Mouse (Mus musculus) lung, embryonic 14.5 days (tissue): Measurements from ENCODE around the gene Gm11992. TPM values are rescaled to one million over a fixed set of nuclear protein-coding genes. Genes with fewer than 3 reads are reported as not detected.

Source experiments
- ATAC-seq: fragments of 200-750 bp; cut with Nextera tagmentation; 2 replicates; pipeline ENCODE4 v1.8.0; 2017; ENCODE audit warnings: mild to moderate bottlenecking, moderate TSS enrichment, moderate library complexity; ENCODE audit not compliant: insufficient read depth
- DNase-seq: peaks from one replicate; pipeline ENCODE4 v3.0.0-alpha.2; 2015
- H3K27ac ChIP-seq: fragments of 300-500 bp; sonication (generic); 2 replicates; pipeline ENCODE4 v1.5.1; 2014; ENCODE audit warnings: low read depth, mild to moderate bottlenecking, moderate library complexity
- H3K27me3 ChIP-seq: fragments of 300-500 bp; sonication (generic); 2 replicates; pipeline ENCODE4 v1.6.1; 2014; ENCODE audit warnings: low read length, control low read depth; ENCODE audit not compliant: insufficient read depth
- H3K36me3 ChIP-seq: fragments of 300-500 bp; sonication (generic); 2 replicates; pipeline ENCODE4 v1.6.1; 2014; ENCODE audit warnings: control low read depth; ENCODE audit not compliant: insufficient read depth
- H3K4me1 ChIP-seq: fragments of 300-500 bp; sonication (generic); 2 replicates; pipeline ENCODE4 v1.6.1; 2014; ENCODE audit warnings: antibody characterized with exemption, control low read depth; ENCODE audit not compliant: insufficient read depth
- H3K4me2 ChIP-seq: fragments of 300-500 bp; sonication (generic); 2 replicates; pipeline ENCODE4 v1.6.1; 2014; ENCODE audit warnings: mild to moderate bottlenecking
- H3K4me3 ChIP-seq: fragments of 300-500 bp; sonication (generic); 2 replicates; pipeline ENCODE4 v1.5.1; 2014; ENCODE audit warnings: low read depth, low read length
- H3K9ac ChIP-seq: fragments of 300-500 bp; sonication (generic); 2 replicates; pipeline ENCODE4 v1.6.1; 2014
- H3K9me3 ChIP-seq: fragments of 300-500 bp; sonication (generic); 2 replicates; pipeline ENCODE4 v1.6.1; 2016; ENCODE audit warnings: low read depth, low read length, control low read depth
- CTCF ChIP-seq: IDR thresholded peaks from 2 replicates; pipeline ENCODE4 v1.5.1; 2016; ENCODE audit warnings: antibody characterized with exemption, low read depth
- WGBS: fragments of 180-500 bp; shearing (Covaris S2); extraction: QIAGEN DNeasy Blood & Tissue Kit; methylation state at CpG from one replicate; pipeline ENCODE4 v1.1.7; 2014; 5-methylcytosine and 5-hydroxymethylcytosine counted together
- polyA plus RNA-seq: library from polyadenylated mRNA; unstranded; fragments of >200 nt; fragmentation: Nextera tagmentation; extraction: Ambion mirVana; gene quantifications from 2 replicates; pipeline ENCODE4 v1.2.1, GENCODE M21; 2014

Gene Gm11992
- polyA plus RNA-seq, 1 experiment from 2014 or later = 0.38 TPM

GRCm38 (mm10) chr11:9051895-9052294 lies 3.5 kb downstream of the Gm11992 start:
- no peak overlapping the region for H3K4me2 ChIP-seq
- 60% methylated on average over 2 of the region's 2 CpGs for WGBS
- no peak for TF ChIP-seq CTCF
- H3K4me3 ChIP-seq = no peak overlapping the region
- ATAC-seq (no peak), DNase-seq (no peak)
- H3K27ac ChIP-seq = no peak overlapping the region
- H3K36me3 ChIP-seq = no peaks in the 10 kb centered on the region
- H3K4me1 ChIP-seq = no peaks in the 10 kb centered on the region
- no peak overlapping the region for H3K9ac ChIP-seq
- no peaks in the 10 kb centered on the region for H3K9me3 ChIP-seq
- H3K27me3 ChIP-seq = peaks cover 7% of the 10 kb centered on the region; the same call in 1 of the 2 replicates

- no peak overlapping the region for H3K27ac ChIP-seq
- H3K4me1 ChIP-seq = no peaks in the 10 kb centered on the region
- 75% methylated on average over 2 of the region's 2 CpGs for WGBS
- no peak for TF ChIP-seq CTCF
- no peaks in the 10 kb centered on the region for H3K36me3 ChIP-seq
- H3K4me3 ChIP-seq = no peak overlapping the region
- H3K9me3 ChIP-seq = no peaks in the 10 kb centered on the region
- H3K4me2 ChIP-seq = no peak overlapping the region
- no peak for ATAC-seq
- no peak overlapping the region for H3K9ac ChIP-seq
- H3K27me3 ChIP-seq = no peaks in the 10 kb centered on the region
- DNase-seq = no peak
Observed at GRCm38 (mm10) chr11:9056937-9057336, 8.5 kb downstream of the Gm11992 start.

GRCm38 (mm10) chr11:9057711-9058110 lies 9.3 kb downstream of the Gm11992 start:
- Histone ChIP-seq H3K9me3 (no peaks in the 10 kb centered on the region), H3K4me3 (no peak overlapping the region), H3K4me1 (no peaks in the 10 kb centered on the region), H3K4me2 (no peak overlapping the region), H3K27ac (no peak overlapping the region), H3K9ac (no peak overlapping the region), H3K27me3 (no peaks in the 10 kb centered on the region), H3K36me3 (no peaks in the 10 kb centered on the region)
- DNase-seq (no peak), ATAC-seq (no peak)
- no peak for TF ChIP-seq CTCF
- 76% methylated on average over 4 of the region's 4 CpGs for WGBS

DNA sequence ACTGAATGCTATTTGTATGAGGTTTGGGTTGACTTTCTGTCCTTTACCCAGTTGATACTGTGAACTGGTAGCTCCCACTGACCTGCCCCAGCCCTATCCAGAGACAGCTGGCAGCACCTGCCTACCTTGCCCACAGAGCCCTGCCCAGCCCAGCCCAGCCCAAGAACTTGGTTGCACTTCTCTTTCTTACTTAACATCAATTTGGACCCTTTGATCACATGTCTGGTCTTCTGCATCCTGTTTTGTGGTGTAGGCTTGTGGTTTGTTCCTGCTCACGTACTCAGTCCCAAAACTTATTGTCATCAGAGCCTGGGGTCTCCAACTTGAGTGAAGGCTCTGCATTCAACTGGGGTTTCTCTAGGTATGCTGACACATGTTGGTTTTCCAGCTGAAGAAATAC lies 11.6 kb downstream of the Gm11992 start:
- DNase-seq (no peak), ATAC-seq (no peak)
- Histone ChIP-seq H3K9me3 (no peaks in the 10 kb centered on the region), H3K27me3 (no peaks in the 10 kb centered on the region), H3K36me3 (no peaks in the 10 kb centered on the region), H3K4me2 (no peak overlapping the region), H3K4me3 (no peak overlapping the region), H3K27ac (no peak overlapping the region), H3K9ac (no peak overlapping the region), H3K4me1 (no peaks in the 10 kb centered on the region)
- 66% methylated on average over 1 of the region's 1 CpGs for WGBS
- TF ChIP-seq CTCF = no peak

DNA sequence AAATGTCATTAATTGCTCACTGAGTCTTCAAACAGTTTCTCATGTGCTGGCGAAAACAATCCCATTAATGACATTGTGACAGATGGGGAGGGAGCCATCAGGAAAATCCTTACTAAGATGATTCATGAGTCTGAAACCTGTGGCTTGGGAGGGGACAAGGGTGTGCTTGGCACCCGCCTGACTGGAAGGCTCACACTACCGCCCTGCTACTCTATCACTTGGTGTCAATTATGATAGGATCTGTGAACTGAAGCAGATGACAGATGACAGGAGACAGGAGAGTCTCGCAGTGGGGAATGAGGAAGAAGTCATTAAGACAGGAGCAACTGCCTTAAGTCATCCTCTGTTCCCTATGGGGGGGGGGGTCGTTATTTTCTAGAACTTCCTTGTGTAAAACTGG lies 12.1 kb downstream of the Gm11992 start:
- H3K9ac ChIP-seq = no peak overlapping the region
- no peak for DNase-seq
- TF ChIP-seq CTCF = no peak

GRCm38 (mm10) chr11:9076444-9076843 lies 28.1 kb downstream of the Gm11992 start:
- Histone ChIP-seq H3K9me3 (no peaks in the 10 kb centered on the region), H3K4me2 (no peak overlapping the region), H3K4me1 (no peaks in the 10 kb centered on the region), H3K4me3 (no peak overlapping the region), H3K9ac (no peak overlapping the region), H3K27me3 (no peaks in the 10 kb centered on the region), H3K27ac (no peak overlapping the region), H3K36me3 (no peaks in the 10 kb centered on the region)
- 86% methylated on average over 3 of the region's 3 CpGs for WGBS
- DNase-seq = no peak
- no peak for TF ChIP-seq CTCF
- no peak for ATAC-seq

More for the DNA sequence above, 12.1 kb downstream of the Gm11992 start:
- no peaks in the 10 kb centered on the region for H3K9me3 ChIP-seq
- H3K27me3 ChIP-seq = no peaks in the 10 kb centered on the region
- H3K36me3 ChIP-seq = no peaks in the 10 kb centered on the region
- no peak overlapping the region for H3K4me2 ChIP-seq
- 38% methylated on average over 5 of the region's 5 CpGs for WGBS
- no peaks in the 10 kb centered on the region for H3K4me1 ChIP-seq
- H3K4me3 ChIP-seq = no peak overlapping the region
- no peak overlapping the region for H3K27ac ChIP-seq
- no peak for ATAC-seq

GRCm38 (mm10) chr11:9113189-9113588 lies 64.8 kb downstream of the Gm11992 start:
- peaks cover 29% of the 10 kb centered on the region for H3K27me3 ChIP-seq
- WGBS = 62% methylated on average over 2 of the region's 2 CpGs
- DNase-seq = no peak

More at GRCm38 (mm10) chr11:9113189-9113588, 64.8 kb downstream of the Gm11992 start:
- H3K4me3 ChIP-seq = no peak overlapping the region
- no peak for ATAC-seq
- no peak overlapping the region for H3K27ac ChIP-seq
- no peak overlapping the region for H3K9ac ChIP-seq
- no peak overlapping the region for H3K4me2 ChIP-seq
- no peaks in the 10 kb centered on the region for H3K36me3 ChIP-seq
- no peaks in the 10 kb centered on the region for H3K9me3 ChIP-seq
- H3K4me1 ChIP-seq = peaks cover 11% of the 10 kb centered on the region; the same call in 1 of the 2 replicates
- TF ChIP-seq CTCF = no peak
